Comparison of ENCODE assay signal across 9 mouse cellular contexts in genomic region chr12:58924025-58924424, GRCm38 (mm10).
DNase-seq lines count a peak whose midpoint lies in the region; ATAC-seq lines count a peak whose summit lies in the region.
"Had no signal": no experiment of that assay in that cellular context is flagged by ENCODE, and none has a peak within 500 bp of the region (broad histone marks: within the 10 kb centered on the region; RNA-seq: fewer than 3 reads in every experiment).

No protein-coding gene starts in this region.

- peak; percentile 12 to 24 for DNase-seq in heart, postnatal 10 days
- DNase-seq in 3T3-L1 (ENCODE audit: low read depth, low spot score) (peak; percentile 57), adipocyte (ENCODE audit: low spot score) (peak; percentile 26)
- peak; percentile 37 to 84 for DNase-seq in frontal cortex, adult 2 months (ENCODE audit: extremely low spot score in 1 of 2, low spot score in 1 of 2)
- peak; percentile 33 to 40 for DNase-seq in left cerebral cortex, adult 8-10 months (ENCODE audit: low spot score in 2 of 2)
- peak; percentile 80 to 81 for DNase-seq in right cerebral cortex, postnatal 10 days (ENCODE audit: low spot score in 2 of 2)
- no peak for DNase-seq in heart, adult 11 months

- no peaks in the 10 kb centered on the region for H3K27me3 ChIP-seq in heart, embryonic 12.5 days (replicated peaks)
- H3K27me3 ChIP-seq: heart, embryonic 15.5 days had no signal

- no peak overlapping the region for H3K27ac ChIP-seq in heart, embryonic 12.5 days (ENCODE audit: poor library complexity, severe bottlenecking)
- H3K27ac ChIP-seq: heart, embryonic 15.5 days had no signal

- H3K4me2 ChIP-seq in heart, embryonic 12.5 days, result no peak overlapping the region
- H3K4me2 ChIP-seq: heart, embryonic 15.5 days had no signal

- no peak overlapping the region for H3K4me3 ChIP-seq in heart, embryonic 12.5 days
- H3K4me3 ChIP-seq: heart, embryonic 15.5 days had no signal

- no peak overlapping the region for H3K9ac ChIP-seq in heart, embryonic 12.5 days
- H3K9ac ChIP-seq: heart, embryonic 15.5 days had no signal

- no peaks in the 10 kb centered on the region for H3K4me1 ChIP-seq in heart, embryonic 12.5 days (replicated peaks)
- H3K4me1 ChIP-seq: heart, embryonic 15.5 days had no signal

- no peaks in the 10 kb centered on the region for H3K9me3 ChIP-seq in heart, embryonic 12.5 days (replicated peaks)
- H3K9me3 ChIP-seq: heart, embryonic 15.5 days had no signal

- no peak for ATAC-seq in heart, embryonic 12.5 days (ENCODE audit: insufficient number of reproducible peaks, low FRiP score)

- H3K36me3 ChIP-seq in heart, embryonic 12.5 days, result no peaks in the 10 kb centered on the region
- H3K36me3 ChIP-seq: heart, embryonic 15.5 days had no signal

- 69% methylated on average over 3 of the region's 3 CpGs for WGBS in heart, embryonic 12.5 days

- intact Hi-C loops in heart, postnatal 10 days (cut with DNase I), result loop anchor here (5.0 kb wide), 1 partner anchor 1097 kb away; no protein-coding TSS in a partner anchor
